Mouse (Mus musculus): Measurements from ENCODE around the gene Fcho1.
"Not testable (repeated sequence)": the region's sequence is repeated elsewhere in the genome, so short reads cannot be mapped to it uniquely, and the experiment has no call there.

Fcho1 gene

GRCm38 (mm10) chr8:71718252-71718651, 7.3 kb downstream of the Fcho1 start:
- no peak for DNase-seq (ENCODE audit: low spot score in 2 of 2)

GRCm38 (mm10) chr8:71717096-71717495, 8.4 kb downstream of the Fcho1 start:
- no peak for DNase-seq (ENCODE audit: low spot score in 2 of 2)

DNA sequence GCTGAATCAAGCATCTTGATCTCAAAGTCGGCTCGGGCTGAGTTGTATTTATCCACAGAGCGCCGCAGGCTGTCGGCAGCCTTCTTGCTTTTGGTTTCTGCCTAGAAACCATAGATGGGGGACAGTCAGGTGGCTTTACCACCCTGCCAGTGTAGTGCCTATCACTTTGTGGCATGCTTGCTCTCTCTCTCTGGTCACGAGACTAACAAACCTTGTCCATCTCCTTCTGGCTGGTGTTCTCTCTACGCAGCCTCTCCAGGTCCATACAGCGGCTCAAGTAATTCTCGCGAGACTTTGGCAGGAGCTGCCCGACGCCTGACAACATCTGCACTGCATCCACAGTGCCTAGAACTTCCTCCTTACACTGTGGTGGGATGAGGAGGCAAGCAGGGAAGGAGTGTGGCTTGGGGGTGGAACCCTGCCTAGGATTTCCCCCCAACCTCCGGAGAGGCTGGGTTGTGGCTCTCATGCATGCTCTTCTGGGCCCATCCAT, 8.9 kb downstream of the Fcho1 start:
- DNase-seq (ENCODE audit: low spot score in 2 of 2), result no peak

GRCm38 (mm10) chr8:71715531-71715930, 10.0 kb downstream of the Fcho1 start:
- DNase-seq (ENCODE audit: low spot score in 2 of 2), result no peak

DNA sequence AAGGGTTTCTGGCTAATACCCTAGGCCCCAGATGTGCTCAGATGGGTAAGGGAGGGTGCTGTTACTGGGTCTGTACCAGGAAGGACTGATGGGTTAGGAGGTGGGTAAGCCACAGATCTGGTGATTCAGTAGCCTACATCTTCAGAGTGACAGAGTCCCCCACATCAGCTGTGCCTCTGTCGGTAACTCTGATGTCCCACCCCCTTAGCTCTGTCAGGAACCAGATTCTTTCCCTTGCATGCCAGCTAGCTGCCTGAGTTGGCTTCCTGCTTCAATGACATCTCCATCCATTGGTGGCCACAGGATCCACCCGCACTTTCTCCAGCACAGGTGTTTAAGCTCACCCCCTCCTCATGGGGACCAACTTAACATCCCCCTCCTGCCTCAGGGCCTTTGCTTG, 13.9 kb downstream of the Fcho1 start:
- no peak for DNase-seq (ENCODE audit: low spot score in 2 of 2)

GRCm38 (mm10) chr8:71709800-71710446, 15.6 kb downstream of the Fcho1 start:
- DNase-seq (ENCODE audit: low spot score in 2 of 2), result peak in 1 of 2 experiments; percentile 54

DNA sequence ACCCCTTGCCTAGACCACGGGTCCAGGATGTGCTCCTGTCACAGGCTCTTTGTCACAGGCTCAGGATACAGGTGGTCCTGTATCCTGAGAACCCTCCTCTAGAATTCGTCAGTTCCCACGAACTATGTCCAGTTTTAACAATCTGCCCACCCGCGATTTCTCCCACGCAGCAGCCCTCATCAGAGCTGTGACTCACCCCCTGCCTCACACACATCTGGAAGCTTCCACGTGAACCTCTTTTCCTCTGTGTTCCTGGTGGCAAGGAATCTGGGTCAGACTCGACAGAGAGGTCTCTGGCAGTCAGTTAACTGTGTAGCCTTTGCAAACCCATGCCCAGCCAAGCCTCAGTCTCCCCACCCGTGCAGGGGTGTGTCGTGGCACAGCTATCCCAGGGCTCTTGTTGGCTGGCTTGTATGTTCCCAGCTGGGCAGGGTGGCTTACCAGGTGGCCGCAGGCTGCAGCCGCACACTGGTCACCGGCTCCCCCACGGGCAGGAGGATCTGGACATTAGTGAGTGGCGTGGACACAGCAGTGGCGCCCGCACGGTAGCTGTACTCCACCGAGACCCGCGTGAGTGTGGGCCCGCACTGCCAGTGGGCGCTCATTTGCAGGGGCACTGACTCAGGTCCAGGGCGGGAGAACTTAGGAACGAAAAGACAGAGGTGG, 16.2 kb downstream of the Fcho1 start:
- DNase-seq (ENCODE audit: low spot score in 2 of 2), result no peak

GRCm38 (mm10) chr8:71707874-71708273, 17.6 kb downstream of the Fcho1 start:
- DNase-seq (ENCODE audit: low spot score in 2 of 2), result no peak

DNA sequence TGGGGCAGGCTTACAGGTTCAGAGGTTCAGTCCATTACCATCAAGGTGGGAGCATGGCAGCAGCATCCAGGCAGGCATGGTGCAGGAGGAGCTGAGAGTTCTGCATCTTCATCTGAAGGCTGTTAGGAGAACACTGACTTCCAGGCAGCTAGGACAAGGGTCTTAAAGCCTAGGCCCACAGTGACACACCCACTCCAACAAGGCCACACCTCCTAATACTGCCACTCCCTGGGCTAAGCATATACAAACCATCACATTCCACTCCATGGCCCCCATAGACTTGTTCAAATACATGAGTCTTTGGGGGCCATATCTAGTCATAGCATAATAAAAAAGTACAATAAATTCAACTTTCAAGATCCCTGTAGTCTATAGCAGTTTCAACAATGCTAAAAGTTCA, 22.1 kb downstream of the Fcho1 start:
- DNase-seq (ENCODE audit: low spot score in 2 of 2), result not testable (repeated sequence)

GRCm38 (mm10) chr8:71702923-71703322, 22.6 kb downstream of the Fcho1 start:
- DNase-seq (ENCODE audit: low spot score in 2 of 2), result no peak

- no peak for DNase-seq (ENCODE audit: low spot score in 2 of 2)
Observed at GRCm38 (mm10) chr8:71702087-71702432, 23.5 kb downstream of the Fcho1 start.

DNA sequence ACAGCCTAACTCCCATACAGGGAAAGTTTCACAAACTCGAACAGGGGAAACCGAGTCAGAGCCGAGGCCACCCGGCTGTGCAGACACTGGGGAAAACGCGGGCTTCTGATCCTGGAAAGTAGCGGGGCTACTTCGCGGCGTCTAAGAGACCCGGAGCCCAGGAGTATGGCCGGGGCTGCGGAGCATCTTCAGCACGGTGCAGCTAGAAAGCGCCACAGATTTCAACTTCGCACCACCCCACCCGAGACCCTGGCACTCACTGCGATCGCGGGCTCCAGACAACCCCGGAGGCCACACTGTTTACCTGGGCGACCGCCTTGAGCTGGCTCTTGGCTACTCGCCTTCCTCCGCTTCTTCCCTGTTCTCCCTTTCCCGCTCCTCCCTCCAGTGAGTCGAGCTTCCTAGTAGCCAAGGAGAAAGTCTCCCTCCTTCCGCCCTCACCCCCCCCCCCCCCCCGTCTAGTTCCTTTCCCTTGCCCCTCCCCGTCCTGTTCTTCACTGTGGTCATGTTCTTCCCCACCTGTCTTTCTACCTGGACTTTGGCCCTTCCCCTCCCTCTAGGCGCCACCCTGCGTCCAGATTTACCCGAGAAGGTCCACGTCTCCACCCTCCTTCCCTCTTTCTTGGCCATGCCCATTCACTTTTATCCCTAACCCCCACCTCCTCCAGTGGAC, 24.0 kb downstream of the Fcho1 start, which contains the start of gene B3gnt3:
Gene B3gnt3, minus strand, starts transcription at position 376 of the 673 bp plus-strand sequence.
- no peak for DNase-seq (ENCODE audit: low spot score in 2 of 2)

- peak; percentile 59 to 73 for DNase-seq (ENCODE audit: low spot score in 2 of 2)
Observed at GRCm38 (mm10) chr8:71700493-71701269, 24.8 kb downstream of the Fcho1 start.

DNA sequence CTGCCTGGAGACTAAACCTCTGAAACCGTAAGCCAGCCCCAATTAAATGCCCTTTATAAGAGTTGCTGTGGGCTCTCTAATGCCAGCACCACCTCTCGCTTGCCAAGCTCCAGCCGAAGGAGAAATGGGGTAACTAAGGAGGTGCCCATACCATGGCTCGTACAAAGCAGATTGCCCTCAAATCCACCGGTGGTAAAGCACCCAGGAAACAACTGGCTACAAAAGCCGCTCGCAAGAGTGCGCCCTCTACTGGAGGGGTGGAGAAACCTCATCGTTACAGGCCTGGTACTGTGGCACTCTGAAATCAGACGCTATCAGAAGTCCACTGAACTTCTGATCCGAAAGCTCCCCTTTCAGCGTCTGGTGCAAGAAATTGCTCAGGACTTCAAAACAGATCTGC, 30.1 kb downstream of the Fcho1 start:
- DNase-seq (ENCODE audit: low spot score in 2 of 2), result not testable (repeated sequence)

GRCm38 (mm10) chr8:71693166-71694041, 32.1 kb downstream of the Fcho1 start:
- no peak for DNase-seq (ENCODE audit: low spot score in 2 of 2)

GRCm38 (mm10) chr8:71692509-71692908, 33.0 kb downstream of the Fcho1 start:
- DNase-seq (ENCODE audit: low spot score in 2 of 2), result no peak

DNA sequence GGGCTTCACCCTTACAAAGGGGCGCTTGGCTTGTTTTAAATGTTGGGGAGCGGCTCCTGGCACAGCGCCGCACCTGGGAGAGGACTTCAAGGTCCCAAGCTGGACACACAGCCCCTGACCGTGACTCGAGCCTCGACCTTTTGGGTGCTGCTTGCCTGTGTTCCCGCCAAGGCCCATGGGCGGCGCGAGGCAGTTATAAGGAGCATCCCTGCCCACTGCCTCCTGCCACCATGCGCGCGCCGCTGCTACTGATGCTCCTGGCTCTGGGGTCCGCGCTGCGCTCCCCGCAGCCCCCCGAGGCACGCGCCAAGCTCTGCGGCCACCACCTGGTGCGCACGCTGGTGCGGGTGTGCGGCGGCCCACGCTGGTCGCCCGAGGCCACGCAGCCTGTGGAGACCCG, 36.5 kb downstream of the Fcho1 start, which contains the start of gene Insl3:
Gene Insl3, plus strand, starts transcription at position 187 of the 400 bp plus-strand sequence.
- no peak for DNase-seq (ENCODE audit: low spot score in 2 of 2)

DNA sequence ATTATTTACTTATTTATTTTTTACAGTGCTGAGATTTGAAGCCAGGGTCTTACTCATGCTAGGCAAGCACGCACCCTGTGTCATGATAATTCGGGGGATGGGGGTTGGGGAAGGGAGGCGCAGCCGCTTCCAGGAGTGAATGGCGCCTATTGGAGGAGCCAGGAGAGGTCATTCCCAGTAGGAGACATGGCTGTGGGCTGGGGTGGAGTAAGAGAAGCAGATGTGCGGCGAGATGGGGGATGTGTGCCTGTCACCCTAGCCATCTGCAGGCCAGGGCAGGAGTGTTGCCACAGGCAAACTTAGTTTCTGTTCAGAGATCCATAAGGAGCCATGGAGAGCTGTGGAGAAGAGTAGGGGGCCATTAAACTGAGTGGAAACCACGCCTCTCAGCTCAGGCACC, 37.9 kb downstream of the Fcho1 start:
- DNase-seq (ENCODE audit: low spot score in 2 of 2), result no peak

DNA sequence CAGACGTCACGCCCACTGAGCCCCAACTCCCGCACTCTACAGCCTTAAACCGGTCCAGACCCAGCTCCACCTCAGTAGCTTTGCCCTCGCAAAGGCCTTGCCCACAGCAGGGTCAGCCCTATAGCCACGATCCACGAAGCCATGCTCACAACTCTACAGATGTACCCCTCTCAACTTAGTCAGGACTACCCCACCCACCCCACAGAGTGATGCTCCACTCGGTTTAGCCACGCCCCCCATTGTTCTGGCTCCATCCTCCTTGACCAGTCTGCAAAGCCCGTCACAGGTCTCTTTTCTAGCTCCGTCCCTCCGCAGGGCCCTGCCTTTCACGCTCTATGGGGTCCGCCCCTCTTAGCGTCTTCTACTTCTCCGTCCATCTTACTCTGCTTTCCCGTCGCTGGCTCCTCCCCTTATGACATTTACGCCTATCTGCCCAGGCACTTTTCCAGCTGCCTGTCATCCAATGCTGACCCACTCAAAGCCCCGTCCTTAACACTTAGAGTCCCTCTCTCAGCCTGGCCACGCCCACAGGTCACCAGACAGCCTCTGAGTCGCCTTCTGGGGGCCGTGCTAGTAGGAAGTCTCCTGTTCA, 39.3 kb downstream of the Fcho1 start:
- no peak for DNase-seq (ENCODE audit: low spot score in 2 of 2)

GRCm38 (mm10) chr8:71685573-71685972, 39.9 kb downstream of the Fcho1 start:
- no peak for DNase-seq (ENCODE audit: low spot score in 2 of 2)

DNA sequence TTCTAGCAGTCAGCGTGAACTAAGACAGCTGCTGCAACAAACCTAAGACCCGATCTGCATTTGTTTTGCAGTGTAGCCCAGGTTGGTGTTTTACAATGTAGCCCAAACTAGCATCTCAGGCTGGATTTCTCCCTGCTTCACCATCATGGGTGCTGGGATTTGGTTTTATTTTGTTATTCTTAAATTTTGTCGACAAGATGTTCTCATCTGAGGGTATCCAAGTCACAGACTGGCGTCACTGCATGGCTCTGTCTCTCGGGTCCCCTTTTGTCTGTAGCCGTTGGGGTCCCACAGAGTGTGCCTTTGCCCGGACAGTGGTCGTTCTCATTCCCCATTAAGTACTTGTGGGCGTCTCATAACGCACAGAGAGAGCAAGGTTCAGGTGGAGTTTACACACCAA, 40.8 kb downstream of the Fcho1 start:
- DNase-seq (ENCODE audit: low spot score in 2 of 2), result no peak

All from heart, adult 9 months (tissue).